Mouse (Mus musculus): ENCODE measurements around the gene Tmem237.

GRCm38 (mm10) chr1:59162309-59163024 is 42.3 kb upstream of the Tmem237 start:
- TF ChIP-seq CTCF (conservative IDR thresholded peaks at IDR 0.05; ENCODE audit: low read length): no peak
- TF ChIP-seq POU5F1 (IDR thresholded peaks at IDR 0.05; ENCODE audit: borderline replicate concordance, low read length): no peak

All from E14TG2a.4 (cell line).